Mouse (Mus musculus) hindbrain, embryonic 11.5 days (tissue): Measurements from ENCODE around the gene Ascc1. TPM values are rescaled to one million over a fixed set of nuclear protein-coding genes. Genes with fewer than 3 reads are reported as not detected.

Experiments
- ATAC-seq: fragments of 200-750 bp; cut with Nextera tagmentation; 2 replicates; pipeline ENCODE4 v1.8.0; 2017; ENCODE audit warnings: mild to moderate bottlenecking, moderate TSS enrichment, moderate library complexity; ENCODE audit not compliant: low FRiP score
- DNase-seq: peaks from one replicate; pipeline ENCODE4 v3.0.0-alpha.2; 2015; ENCODE audit warnings: low spot score
- H3K27ac ChIP-seq: fragments of 300-500 bp; sonication (generic); 2 replicates; pipeline ENCODE4 v1.5.1; 2014; ENCODE audit warnings: mild to moderate bottlenecking, low read depth, low read length
- H3K27me3 ChIP-seq: fragments of 300-500 bp; sonication (generic); 2 replicates; pipeline ENCODE4 v1.6.1; 2014; ENCODE audit warnings: mild to moderate bottlenecking, low read length, moderate library complexity, mixed read lengths; ENCODE audit not compliant: control insufficient read depth, insufficient read depth
- H3K36me3 ChIP-seq: fragments of 300-500 bp; sonication (generic); 2 replicates; pipeline ENCODE4 v1.6.1; 2014; ENCODE audit warnings: mild to moderate bottlenecking, low read length, moderate library complexity, mixed read lengths; ENCODE audit not compliant: control insufficient read depth, insufficient read depth
- H3K4me1 ChIP-seq: fragments of 300-500 bp; sonication (generic); replicated peaks from 2 replicates; pipeline ENCODE4 v1.6.1; 2014; ENCODE audit warnings: low read length, mixed read lengths; ENCODE audit not compliant: control insufficient read depth, insufficient read depth
- H3K4me2 ChIP-seq: fragments of 300-500 bp; sonication (generic); replicated peaks from 2 replicates; pipeline ENCODE4 v1.6.1; 2014; ENCODE audit warnings: mild to moderate bottlenecking, low read depth, low read length
- H3K4me3 ChIP-seq: fragments of 300-500 bp; sonication (generic); 2 replicates; pipeline ENCODE4 v1.5.1; 2014; ENCODE audit warnings: low read depth, low read length
- H3K9ac ChIP-seq: fragments of 300-500 bp; sonication (generic); 2 replicates; pipeline ENCODE4 v1.6.1; 2014; ENCODE audit warnings: low read depth, low read length
- H3K9me3 ChIP-seq: fragments of 300-500 bp; sonication (generic); 2 replicates; pipeline ENCODE4 v1.6.1; 2016; ENCODE audit warnings: low read length; ENCODE audit not compliant: control insufficient read depth
- WGBS: fragments of 180-500 bp; shearing (Covaris S2); extraction: QIAGEN DNeasy Blood & Tissue Kit; methylation state at CpG from one replicate; pipeline ENCODE4 v1.1.7; 2014; 5-methylcytosine and 5-hydroxymethylcytosine counted together
- polyA plus RNA-seq: library from polyadenylated mRNA; unstranded; fragments of >200 nt; fragmentation: Nextera tagmentation; extraction: Ambion mirVana; gene quantifications from 2 replicates; pipeline ENCODE4 v1.2.1, GENCODE M21; 2014

Gene Ascc1
- polyA plus RNA-seq, 1 experiment from 2014 or later: 42.9 TPM

DNA sequence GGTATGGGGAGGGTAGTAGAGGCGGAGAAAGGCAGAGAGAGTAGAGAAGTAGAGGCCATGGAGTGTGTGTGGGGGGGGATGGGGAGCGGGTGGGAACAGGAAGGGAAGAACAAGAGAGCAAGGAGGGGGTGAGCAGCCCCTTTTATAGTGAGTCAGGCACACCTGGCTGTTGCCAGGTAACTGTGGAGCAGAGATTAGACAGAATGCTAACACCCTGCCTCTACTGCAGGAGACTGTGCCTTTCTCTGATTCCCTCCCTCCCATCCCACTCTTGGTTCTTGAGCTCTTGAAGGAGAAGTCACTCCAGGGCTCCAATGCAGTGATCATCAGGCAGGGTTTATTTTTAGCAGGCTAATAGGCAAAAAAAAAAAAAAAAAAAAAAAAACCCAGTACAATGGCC, 30.0 kb downstream of the Ascc1 start:
- no peaks in the 10 kb centered on the region for H3K36me3 ChIP-seq
- no peak overlapping the region for H3K27ac ChIP-seq
- no peak overlapping the region for H3K4me3 ChIP-seq
- H3K4me2 ChIP-seq: no peak overlapping the region
- H3K9ac ChIP-seq: no peak overlapping the region
- no peak for DNase-seq
- WGBS: 52% methylated on average over 2 of the region's 2 CpGs
- H3K4me1 ChIP-seq: no peaks in the 10 kb centered on the region
- no peak for ATAC-seq
- H3K27me3 ChIP-seq: no peaks in the 10 kb centered on the region
- H3K9me3 ChIP-seq: no peaks in the 10 kb centered on the region

GRCm38 (mm10) chr10:60033064-60033463, 30.5 kb downstream of the Ascc1 start:
- Histone ChIP-seq H3K9ac (no peak overlapping the region), H3K27me3 (no peaks in the 10 kb centered on the region), H3K36me3 (no peaks in the 10 kb centered on the region), H3K4me3 (no peak overlapping the region), H3K4me2 (no peak overlapping the region), H3K9me3 (no peaks in the 10 kb centered on the region), H3K27ac (no peak overlapping the region), H3K4me1 (no peaks in the 10 kb centered on the region)
- 52% methylated on average over 5 of the region's 5 CpGs for WGBS
- ATAC-seq: no peak
- DNase-seq: no peak

- Histone ChIP-seq H3K4me1 (no peaks in the 10 kb centered on the region), H3K9me3 (no peaks in the 10 kb centered on the region), H3K9ac (no peak overlapping the region), H3K27ac (no peak overlapping the region), H3K27me3 (no peaks in the 10 kb centered on the region), H3K4me3 (no peak overlapping the region), H3K4me2 (no peak overlapping the region), H3K36me3 (no peaks in the 10 kb centered on the region)
- whole genome bisulfite sequencing: 71% methylated on average over 3 of the region's 3 CpGs
- ATAC-seq (no peak), DNase-seq (no peak)
Measured at GRCm38 (mm10) chr10:60034621-60035020, 32.0 kb downstream of the Ascc1 start.

DNA sequence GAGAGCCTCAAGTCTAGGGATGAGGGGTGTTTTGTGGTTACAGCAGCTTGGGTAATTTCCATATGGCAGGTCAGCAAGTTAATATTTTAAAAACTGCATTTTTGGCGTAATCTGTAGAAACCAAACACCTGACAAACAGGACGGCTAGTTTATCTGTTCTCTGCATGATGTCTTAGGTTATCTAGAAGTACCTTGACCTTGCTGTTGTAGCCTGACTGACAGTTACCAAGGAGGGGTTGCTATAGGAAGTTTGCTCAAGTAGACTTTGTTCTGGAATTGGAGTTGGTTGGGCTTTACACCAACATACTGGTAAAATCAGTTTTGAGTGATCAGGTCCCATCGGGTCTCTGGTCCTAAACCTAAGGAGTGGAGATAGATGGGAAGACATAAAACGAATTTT, 33.1 kb downstream of the Ascc1 start:
- H3K27ac ChIP-seq: no peak overlapping the region
- no peaks in the 10 kb centered on the region for H3K9me3 ChIP-seq
- no peaks in the 10 kb centered on the region for H3K4me1 ChIP-seq
- H3K9ac ChIP-seq: no peak overlapping the region
- no peak overlapping the region for H3K4me3 ChIP-seq
- no peak overlapping the region for H3K4me2 ChIP-seq
- ATAC-seq: no peak
- H3K27me3 ChIP-seq: no peaks in the 10 kb centered on the region
- no peak for DNase-seq
- no peaks in the 10 kb centered on the region for H3K36me3 ChIP-seq
- WGBS: 80% methylated on average over 4 of the region's 4 CpGs

GRCm38 (mm10) chr10:60042350-60042922, 39.8 kb downstream of the Ascc1 start:
- H3K4me3 ChIP-seq: no peak overlapping the region
- no peak overlapping the region for H3K9ac ChIP-seq
- no peak overlapping the region for H3K27ac ChIP-seq
- H3K4me2 ChIP-seq: no peak overlapping the region
- WGBS: 86% methylated on average over 8 of the region's 8 CpGs
- DNase-seq (no peak), ATAC-seq (no peak)
- no peaks in the 10 kb centered on the region for H3K36me3 ChIP-seq
- no peaks in the 10 kb centered on the region for H3K9me3 ChIP-seq
- no peaks in the 10 kb centered on the region for H3K4me1 ChIP-seq
- H3K27me3 ChIP-seq: no peaks in the 10 kb centered on the region

- no peak for DNase-seq
- Histone ChIP-seq H3K27me3 (no peaks in the 10 kb centered on the region), H3K36me3 (no peaks in the 10 kb centered on the region), H3K9ac (no peak overlapping the region), H3K4me1 (no peaks in the 10 kb centered on the region), H3K27ac (no peak overlapping the region), H3K9me3 (no peaks in the 10 kb centered on the region), H3K4me2 (no peak overlapping the region), H3K4me3 (no peak overlapping the region)
- ATAC-seq: no peak
- 72% methylated on average over 5 of the region's 5 CpGs for WGBS
Measured at GRCm38 (mm10) chr10:60046696-60047095, 44.1 kb downstream of the Ascc1 start.

- no peaks in the 10 kb centered on the region for H3K9me3 ChIP-seq
- ATAC-seq (no peak), DNase-seq (no peak)
- no peaks in the 10 kb centered on the region for H3K4me1 ChIP-seq
- 93% methylated on average over 10 of the region's 10 CpGs for WGBS
- H3K36me3 ChIP-seq: no peaks in the 10 kb centered on the region
- H3K27me3 ChIP-seq: no peaks in the 10 kb centered on the region
- no peak overlapping the region for H3K9ac ChIP-seq
- H3K4me2 ChIP-seq: no peak overlapping the region
- H3K27ac ChIP-seq: no peak overlapping the region
- H3K4me3 ChIP-seq: no peak overlapping the region
Measured at GRCm38 (mm10) chr10:60050581-60050980, 48.0 kb downstream of the Ascc1 start.

GRCm38 (mm10) chr10:60053073-60053472, 50.5 kb downstream of the Ascc1 start:
- no peaks in the 10 kb centered on the region for H3K27me3 ChIP-seq
- no peaks in the 10 kb centered on the region for H3K9me3 ChIP-seq
- no peak overlapping the region for H3K4me2 ChIP-seq
- no peak for DNase-seq
- H3K27ac ChIP-seq: no peak overlapping the region
- H3K4me3 ChIP-seq: no peak overlapping the region
- no peak overlapping the region for H3K9ac ChIP-seq
- H3K36me3 ChIP-seq: no peaks in the 10 kb centered on the region
- WGBS: 79% methylated on average over 4 of the region's 4 CpGs
- no peaks in the 10 kb centered on the region for H3K4me1 ChIP-seq
- ATAC-seq: no peak

- Histone ChIP-seq H3K4me2 (no peak overlapping the region), H3K9ac (no peak overlapping the region), H3K4me3 (no peak overlapping the region), H3K9me3 (no peaks in the 10 kb centered on the region), H3K27ac (no peak overlapping the region), H3K4me1 (no peaks in the 10 kb centered on the region), H3K27me3 (no peaks in the 10 kb centered on the region), H3K36me3 (no peaks in the 10 kb centered on the region)
- DNase-seq (no peak), ATAC-seq (no peak)
- WGBS: 83% methylated on average over 5 of the region's 5 CpGs
Measured at GRCm38 (mm10) chr10:60062173-60062572, 59.6 kb downstream of the Ascc1 start.
